Mouse (Mus musculus) spleen, postnatal 14 days (tissue): ENCODE data around the gene Ago1.

Experiments used
- DNase-seq, 2 experiments: peaks; one replicate each; pipeline ENCODE4 v3.0.0; 2021 to 2022; ENCODE audit warnings: low spot score in 2 of 2

Gene Ago1

GRCm38 (mm10) chr4:126412526-126412925 lies 55.9 kb downstream of the Ago1 start:
- DNase-seq, result no peak
